Mouse (Mus musculus) bone marrow, adult 2 months (tissue): ENCODE results near the gene Cacna1d. TPM values are rescaled to one million over a fixed set of nuclear protein-coding genes. Genes with fewer than 3 reads are reported as not detected.

Experiments
- H3K27ac ChIP-seq: fragments of 200-500 bp; 2 replicates; pipeline ENCODE4 v1.5.1; 2012; ENCODE audit warnings: low read depth, mild to moderate bottlenecking, control low read depth, inconsistent platforms, low read length; ENCODE audit not compliant: control insufficient read depth, poor library complexity, insufficient read depth
- H3K4me1 ChIP-seq: fragments of 200-500 bp; 2 replicates; pipeline ENCODE4 v1.6.1; 2011; ENCODE audit warnings: low read length; ENCODE audit not compliant: control insufficient read depth, insufficient read depth
- H3K4me3 ChIP-seq: fragments of 200-500 bp; replicated peaks from 2 replicates; pipeline ENCODE3; 2011; ENCODE audit warnings: mild to moderate bottlenecking, low read depth, low read length, control low read depth; ENCODE audit not compliant: control insufficient read depth
- CTCF ChIP-seq: fragments of 200-500 bp; IDR thresholded peaks from 2 replicates; pipeline ENCODE4 v1.5.1; 2011; ENCODE audit warnings: low read length, control low read depth; ENCODE audit not compliant: control insufficient read depth, insufficient read depth
- POLR2A ChIP-seq: fragments of 200-500 bp; IDR thresholded peaks from 2 replicates; pipeline ENCODE4 v1.6.1; 2011; ENCODE audit warnings: low read depth, mild to moderate bottlenecking, control low read depth, low read length, borderline replicate concordance; ENCODE audit not compliant: control insufficient read depth
- WGBS: fragments of 180-500 bp; shearing (Covaris S2); methylation state at CpG from one replicate; pipeline ENCODE4 v1.1.7; 2018; 5-methylcytosine and 5-hydroxymethylcytosine counted together
- polyA plus RNA-seq: library from polyadenylated mRNA; stranded (reverse); fragments of >200 nt; gene quantifications from 2 replicates; pipeline ENCODE4 v1.2.4, GENCODE M21; 2011; ENCODE audit warnings: low replicate concordance; ENCODE audit not compliant: missing spikeins, insufficient read depth, insufficient read length

The Cacna1d gene
- polyA plus RNA-seq, 1 experiment, result 1.7 TPM

DNA sequence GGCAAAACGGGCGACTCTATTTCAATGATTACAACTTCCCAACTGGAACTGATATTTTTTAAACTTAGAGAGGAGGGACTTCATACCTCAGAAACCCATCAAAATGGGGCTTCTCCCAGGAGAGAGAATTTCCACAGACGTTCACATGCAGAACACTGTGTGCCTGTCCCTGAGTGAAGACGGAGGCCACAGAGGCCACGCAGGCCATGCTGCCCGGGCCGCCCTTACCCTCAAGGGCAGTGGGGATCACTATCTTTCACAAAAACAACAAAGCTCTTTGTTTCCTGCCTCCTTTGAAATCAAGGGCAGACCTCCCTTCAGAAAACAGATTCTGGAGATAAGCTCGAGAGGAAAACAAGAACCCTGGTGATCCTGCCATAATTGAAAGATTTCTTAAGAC is 164.2 kb downstream of the Cacna1d start:
- no peak for TF ChIP-seq POLR2A
- no peak for TF ChIP-seq CTCF
- WGBS, result 80% methylated on average over 8 of the region's 8 CpGs

DNA sequence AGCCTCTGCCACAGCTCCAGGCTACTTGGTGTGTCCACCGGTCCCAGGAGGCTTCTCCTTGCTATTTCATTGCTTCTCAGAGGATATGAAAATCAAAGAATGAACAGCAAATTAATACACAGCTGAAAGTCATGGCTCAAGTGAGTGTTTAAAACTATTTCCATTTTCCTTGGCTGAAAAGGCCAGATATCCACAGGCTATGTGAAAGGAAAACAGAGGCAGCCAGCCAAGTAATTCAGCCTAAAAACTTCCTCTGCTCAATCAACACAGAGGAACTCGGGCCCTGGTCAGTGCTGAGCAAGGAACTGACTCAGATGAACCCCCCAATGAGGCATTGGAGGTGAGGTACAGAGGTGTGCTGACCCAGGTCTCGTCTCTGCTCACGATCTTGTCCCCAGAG is 165.0 kb downstream of the Cacna1d start:
- no peak for TF ChIP-seq POLR2A
- no peak for TF ChIP-seq CTCF
- Histone ChIP-seq H3K27ac (no peak overlapping the region), H3K4me1 (no peaks in the 10 kb centered on the region; the same call in 1 of the 2 replicates), H3K4me3 (no peak overlapping the region)
- WGBS, result 66% methylated on average over 4 of the region's 4 CpGs

More for the DNA sequence above, 164.2 kb downstream of the Cacna1d start:
- no peak overlapping the region for H3K4me3 ChIP-seq
- no peak overlapping the region for H3K27ac ChIP-seq
- no peaks in the 10 kb centered on the region; the same call in 1 of the 2 replicates for H3K4me1 ChIP-seq

DNA sequence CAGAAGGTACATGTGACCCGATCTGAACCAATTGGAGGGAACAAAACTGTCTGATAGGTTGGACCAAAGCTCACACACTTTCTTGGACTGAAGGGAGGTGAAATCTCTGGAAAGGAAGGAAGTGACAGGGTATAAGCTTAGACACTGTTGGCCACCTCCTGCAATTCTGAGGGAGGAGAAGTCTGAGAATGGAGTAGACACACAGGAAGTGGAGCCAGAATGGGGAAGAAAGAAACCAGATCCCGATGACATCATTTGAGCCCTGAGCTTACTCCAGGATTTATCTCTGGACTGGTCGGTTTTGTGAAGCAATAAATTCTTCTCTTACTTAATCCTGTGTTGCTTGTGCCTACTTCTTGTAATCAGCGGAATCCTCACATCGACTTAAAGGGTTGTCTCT is 166.3 kb downstream of the Cacna1d start:
- WGBS, result 50% methylated on average over 5 of the region's 5 CpGs
- Histone ChIP-seq H3K4me3 (no peak overlapping the region), H3K4me1 (no peaks in the 10 kb centered on the region; the same call in 1 of the 2 replicates), H3K27ac (no peak overlapping the region)
- TF ChIP-seq POLR2A (no peak), CTCF (no peak)

DNA sequence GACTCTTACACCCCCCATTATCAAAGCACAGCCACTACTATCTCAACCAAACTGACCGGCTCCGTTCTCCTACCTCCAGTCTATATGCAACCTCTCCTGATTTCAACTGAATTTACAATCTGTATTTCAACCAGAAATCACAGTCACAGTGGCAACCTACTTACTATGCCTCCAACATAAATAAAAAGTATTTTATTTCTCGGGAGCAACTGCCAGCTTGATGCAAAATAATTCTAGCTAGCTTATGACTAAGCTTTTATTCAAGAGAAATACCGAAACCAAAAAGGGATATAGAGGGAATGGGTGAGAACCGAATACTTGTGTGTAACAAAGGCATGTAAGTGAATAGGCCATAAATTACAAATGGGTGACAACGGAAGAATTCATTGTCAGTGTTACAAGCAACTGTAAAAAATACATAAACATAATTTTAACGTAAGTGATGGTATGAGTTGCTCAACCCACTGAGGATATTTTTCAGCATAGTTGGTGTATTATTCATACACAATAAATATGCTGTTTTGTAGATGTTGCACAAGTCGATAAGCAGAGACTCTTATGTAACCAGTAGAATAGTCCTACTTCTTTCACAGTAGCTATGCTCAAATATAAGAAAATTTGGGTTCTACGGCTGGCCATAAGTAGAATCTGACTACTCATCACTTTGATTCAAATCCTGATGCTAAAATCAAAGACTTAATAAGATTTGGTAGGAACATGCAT is 172.4 kb downstream of the Cacna1d start:
- H3K4me1 ChIP-seq, result no peaks in the 10 kb centered on the region
- no peak overlapping the region for H3K4me3 ChIP-seq
- H3K27ac ChIP-seq, result no peak overlapping the region
- no peak for TF ChIP-seq POLR2A
- TF ChIP-seq CTCF, result no peak
- WGBS, result 77% methylated on average over 9 of the region's 9 CpGs

DNA sequence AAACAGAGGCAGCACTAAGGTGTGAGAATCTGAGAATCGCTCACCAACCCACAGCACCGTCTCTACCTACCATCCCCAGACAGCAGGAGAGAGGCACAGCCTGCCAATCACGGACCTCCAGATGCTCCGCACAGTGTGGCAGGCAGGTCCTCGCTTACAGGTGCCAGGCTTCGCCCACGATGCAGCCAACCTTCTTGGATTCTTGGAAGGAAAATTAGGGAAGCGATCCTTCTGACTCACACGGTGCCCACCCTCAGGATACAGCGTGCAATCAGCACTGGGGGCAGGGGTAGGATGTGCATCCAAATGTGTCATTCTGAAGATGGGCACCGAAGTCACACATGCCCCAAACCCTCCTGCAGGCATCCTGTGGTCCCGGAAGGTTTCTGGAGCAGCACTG is 173.0 kb downstream of the Cacna1d start:
- no peak for TF ChIP-seq POLR2A
- no peak for TF ChIP-seq CTCF
- Histone ChIP-seq H3K4me1 (no peaks in the 10 kb centered on the region), H3K27ac (no peak overlapping the region), H3K4me3 (no peak overlapping the region)
- WGBS, result 84% methylated on average over 12 of the region's 12 CpGs

DNA sequence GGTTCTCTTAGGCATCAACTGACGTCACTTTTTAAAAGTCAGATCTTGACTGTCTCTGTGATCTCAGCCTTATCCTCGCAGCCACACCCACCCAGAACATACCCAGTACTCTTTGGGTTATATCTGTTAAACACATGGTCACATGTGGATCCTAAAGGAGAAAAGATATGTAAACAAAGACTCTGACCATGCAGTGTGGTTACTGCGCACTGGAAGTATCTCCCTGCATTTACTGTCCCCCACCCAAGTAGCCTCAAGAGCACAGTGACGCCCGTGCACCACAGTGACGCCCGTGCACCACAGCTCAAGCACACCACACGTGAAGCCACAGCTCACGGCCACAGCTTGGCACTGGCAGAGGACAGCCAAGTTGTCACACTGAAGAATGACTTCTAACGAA is 173.6 kb downstream of the Cacna1d start:
- H3K4me3 ChIP-seq, result no peak overlapping the region
- 68% methylated on average over 10 of the region's 10 CpGs for WGBS
- H3K27ac ChIP-seq, result no peak overlapping the region
- no peak for TF ChIP-seq POLR2A
- TF ChIP-seq CTCF, result no peak
- H3K4me1 ChIP-seq, result no peaks in the 10 kb centered on the region

DNA sequence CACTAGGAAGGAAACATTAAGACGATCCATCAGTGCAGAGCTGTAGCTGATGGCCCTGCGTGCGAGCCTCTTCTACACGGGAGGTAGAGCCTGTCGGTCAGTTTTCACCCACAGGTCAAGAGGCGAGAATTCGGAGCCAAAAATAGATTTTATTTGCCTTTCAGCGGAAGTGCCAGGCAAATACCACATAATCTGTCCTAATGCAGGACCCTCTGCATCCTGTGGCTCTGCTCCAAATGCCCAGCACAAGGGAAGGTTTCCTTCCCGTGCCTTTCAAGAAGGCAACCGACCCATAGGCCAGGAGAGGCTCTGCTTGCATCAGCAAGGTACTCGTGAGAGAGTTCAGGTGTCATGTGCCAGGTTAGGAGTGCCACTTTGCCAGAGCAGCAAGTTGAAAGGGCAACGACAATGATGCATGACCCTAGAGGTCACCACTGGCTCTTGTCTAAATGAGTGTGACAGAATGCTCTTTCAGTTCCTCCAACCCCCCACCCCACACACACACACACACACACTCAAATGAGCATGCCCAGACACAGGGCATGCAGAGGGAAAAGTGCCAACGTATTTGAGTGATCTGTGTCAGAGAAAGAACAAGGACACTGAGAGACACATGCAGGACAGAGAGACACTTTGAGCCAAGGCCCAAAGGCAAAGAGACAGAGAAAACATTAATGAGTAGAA is 179.9 kb downstream of the Cacna1d start:
- no peak overlapping the region for H3K4me3 ChIP-seq
- 58% methylated on average over 13 of the region's 13 CpGs for WGBS
- TF ChIP-seq POLR2A (no peak), CTCF (no peak)
- H3K4me1 ChIP-seq, result peaks cover 2% of the 10 kb centered on the region
- no peak overlapping the region for H3K27ac ChIP-seq

DNA sequence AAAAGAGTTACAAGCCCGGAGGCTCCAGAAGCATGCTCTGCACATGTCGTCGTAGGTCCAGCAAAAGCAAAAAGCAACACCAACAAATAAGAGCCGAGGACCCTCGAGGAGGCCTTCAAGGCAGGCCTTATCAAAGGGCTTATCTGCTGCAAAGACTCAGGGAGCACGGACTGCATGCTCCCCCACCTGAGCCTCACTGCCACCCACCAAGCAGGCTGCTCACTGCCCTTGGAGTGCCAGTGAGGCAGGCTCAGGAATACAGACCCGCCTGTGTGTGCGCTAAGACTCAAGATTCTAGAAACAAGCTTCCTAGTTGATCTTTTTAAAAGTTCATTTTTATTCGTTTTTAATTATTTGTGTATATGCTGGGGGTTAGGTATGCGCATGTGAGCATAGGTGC is 181.0 kb downstream of the Cacna1d start:
- 79% methylated on average over 10 of the region's 10 CpGs for WGBS
- H3K4me3 ChIP-seq, result no peak overlapping the region
- TF ChIP-seq CTCF (no peak), POLR2A (no peak)
- H3K4me1 ChIP-seq, result peaks cover 2% of the 10 kb centered on the region
- H3K27ac ChIP-seq, result no peak overlapping the region

DNA sequence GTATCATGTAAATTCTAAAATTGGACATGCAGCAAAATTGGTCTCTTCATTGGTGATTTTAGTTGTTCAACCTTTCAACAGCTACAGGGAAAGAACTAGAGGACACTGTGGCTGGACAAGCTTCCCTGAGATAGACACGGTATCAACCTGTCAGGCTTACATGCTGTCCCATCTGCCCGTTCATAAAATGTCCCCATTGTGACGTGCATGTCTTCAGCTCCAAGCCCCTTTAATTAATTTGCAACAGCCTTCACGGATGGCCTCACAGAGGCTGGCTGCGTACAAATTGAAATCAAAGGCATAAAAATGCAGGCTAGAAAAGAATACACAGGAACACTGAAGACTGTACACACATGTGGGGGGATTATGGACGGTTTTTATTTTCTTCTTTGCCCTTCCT is 185.0 kb downstream of the Cacna1d start:
- H3K4me1 ChIP-seq, result no peaks in the 10 kb centered on the region
- WGBS, result 81% methylated on average over 6 of the region's 6 CpGs
- H3K4me3 ChIP-seq, result no peak overlapping the region
- no peak for TF ChIP-seq POLR2A
- no peak for TF ChIP-seq CTCF
- no peak overlapping the region for H3K27ac ChIP-seq

DNA sequence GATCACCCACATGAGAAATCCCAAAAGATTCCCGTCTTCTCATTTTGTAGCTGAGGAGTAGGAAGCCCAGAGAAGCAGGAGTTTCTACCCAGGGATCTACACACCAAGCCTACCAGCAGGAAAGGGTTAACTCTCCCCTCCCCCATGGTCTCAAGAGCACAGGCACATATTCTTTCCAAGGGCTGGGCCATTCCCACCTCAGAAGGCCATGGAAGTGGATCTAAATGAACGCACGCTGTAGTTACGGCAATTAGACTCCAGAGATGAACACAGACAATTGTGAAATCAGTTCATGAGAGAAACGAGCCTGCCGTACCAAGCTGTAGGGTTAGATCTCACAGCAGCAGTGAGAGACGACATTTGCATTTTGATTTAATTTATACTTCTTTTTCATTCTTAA is 191.3 kb downstream of the Cacna1d start:
- TF ChIP-seq POLR2A (no peak), CTCF (no peak)
- no peak overlapping the region for H3K4me3 ChIP-seq
- H3K27ac ChIP-seq, result no peak overlapping the region
- no peaks in the 10 kb centered on the region for H3K4me1 ChIP-seq
- 74% methylated on average over 7 of the region's 7 CpGs for WGBS
